Mouse (Mus musculus): Measurements from ENCODE around the gene Phc2.

DNA sequence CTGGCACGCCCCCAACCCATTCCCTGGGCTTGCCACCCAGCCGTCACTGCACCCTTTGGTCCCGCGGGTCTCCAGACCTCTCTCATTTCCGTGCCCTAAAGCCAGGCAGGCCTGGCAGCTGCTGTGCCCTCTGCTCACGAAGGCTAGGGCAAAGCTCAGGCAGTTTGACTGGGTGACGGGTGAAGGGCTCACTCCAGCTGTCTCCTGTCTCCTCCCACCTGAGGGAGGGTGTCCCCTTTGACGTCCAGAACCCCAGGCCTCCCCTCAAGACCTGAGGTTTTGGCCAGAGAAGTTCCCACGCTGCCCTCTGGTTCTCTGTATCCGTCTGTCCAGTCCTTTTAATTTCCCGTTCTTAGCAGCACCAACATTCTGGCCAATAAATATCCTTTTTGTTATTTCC is 119.3 kb downstream of the Phc2 start:
- TF ChIP-seq CTCF (conservative IDR thresholded peaks at IDR 0.05; ENCODE audit: low read length) (no peak), NANOG (IDR thresholded peaks at IDR 0.05; ENCODE audit: borderline replicate concordance, low read length) (no peak), POU5F1 (IDR thresholded peaks at IDR 0.05; ENCODE audit: borderline replicate concordance, low read length) (no peak)

Data from E14TG2a.4 (cell line).